Mouse (Mus musculus) kidney, postnatal 10 days (tissue): ENCODE measurements around the gene Tmem120a.

Experiments
- DNase-seq: peaks from one replicate; pipeline ENCODE4 v3.0.0; 2021; ENCODE audit warnings: mixed read lengths

Tmem120a gene

DNA sequence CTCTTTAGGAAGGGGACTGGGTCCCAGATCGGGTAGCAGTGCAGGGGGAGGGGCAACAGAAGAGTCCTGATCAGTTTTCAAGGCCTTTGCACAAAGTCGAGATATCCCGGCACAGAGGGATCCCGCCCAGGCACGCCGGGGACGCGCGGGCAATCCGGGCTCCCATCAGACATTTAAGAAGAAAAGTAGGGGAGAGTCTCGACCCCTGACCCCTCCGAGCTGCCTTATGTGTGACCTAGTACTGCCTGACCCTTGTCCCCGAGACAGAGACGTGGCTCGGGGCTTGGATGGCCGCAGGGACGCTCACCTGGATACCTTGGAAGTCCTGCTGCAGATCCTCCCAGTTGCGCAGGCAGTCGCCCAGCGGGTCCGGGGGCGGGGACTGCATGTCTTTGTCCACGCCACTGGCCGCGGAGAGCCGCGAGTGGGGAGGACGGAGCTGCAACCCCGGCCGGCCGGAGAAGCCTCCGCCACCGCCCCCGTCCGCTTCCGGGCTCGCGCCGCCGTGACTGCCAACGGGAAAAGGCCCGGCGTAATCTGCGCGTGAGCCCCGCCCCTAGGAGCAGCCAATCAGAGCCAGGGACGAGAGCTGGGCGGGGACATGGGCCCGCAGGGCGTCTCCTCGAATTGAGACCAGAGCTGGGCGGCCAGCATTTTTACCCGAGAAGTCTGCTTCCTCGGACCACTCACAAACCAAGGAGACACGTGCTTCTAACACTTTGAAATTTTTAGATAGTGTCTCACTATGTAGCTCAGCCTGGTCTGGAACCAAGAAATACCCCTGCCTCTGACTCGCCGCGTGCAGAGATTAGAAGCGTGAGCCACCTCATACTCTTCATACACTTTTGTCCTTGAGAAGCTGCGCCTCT is at the start of gene Tmem120a:
Gene Tmem120a (minus strand): TSS at position 708 of the 869 bp plus-strand sequence.
- peak; percentile 98 for DNase-seq

DNA sequence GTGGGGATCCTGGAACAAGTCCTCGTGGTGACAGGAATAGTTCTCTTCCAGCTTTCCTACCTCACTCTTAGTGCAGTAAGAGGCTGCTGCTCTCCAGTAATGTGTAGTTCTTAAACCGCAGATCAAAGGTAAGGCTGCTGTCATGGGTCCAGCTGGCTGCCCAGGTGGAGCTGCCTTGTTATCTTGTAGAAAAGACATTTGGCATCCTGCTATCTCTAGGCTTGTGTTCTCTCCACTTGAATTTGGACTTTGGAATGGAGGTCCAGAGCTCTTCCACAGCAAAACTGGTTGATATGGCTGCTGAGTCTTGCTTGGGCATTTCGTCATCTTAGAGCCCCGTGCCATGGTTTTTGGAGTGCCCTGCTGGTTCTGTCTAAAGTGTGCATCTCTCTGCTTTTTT is 38.7 kb upstream of the Tmem120a start:
- DNase-seq = no peak

DNA sequence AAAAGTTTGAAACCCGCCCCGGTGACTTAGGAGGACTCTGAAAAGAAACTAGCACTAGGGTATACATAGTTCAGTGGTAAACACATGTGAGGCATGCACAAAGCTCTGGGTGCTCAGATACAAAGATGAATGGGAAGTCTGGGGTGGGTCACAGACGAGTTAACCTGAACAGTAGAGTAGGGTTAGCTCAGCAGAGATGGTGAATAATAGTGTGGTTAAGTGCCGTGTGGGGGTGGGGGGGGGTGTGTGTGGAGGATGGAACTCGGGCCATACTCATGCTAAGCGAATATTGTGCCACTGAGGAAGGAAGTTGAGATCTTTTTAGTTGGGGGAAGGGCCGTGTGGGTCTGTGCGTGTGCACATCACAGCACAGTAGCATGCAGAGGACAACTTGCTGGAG is 36.1 kb upstream of the Tmem120a start:
- no peak for DNase-seq

DNA sequence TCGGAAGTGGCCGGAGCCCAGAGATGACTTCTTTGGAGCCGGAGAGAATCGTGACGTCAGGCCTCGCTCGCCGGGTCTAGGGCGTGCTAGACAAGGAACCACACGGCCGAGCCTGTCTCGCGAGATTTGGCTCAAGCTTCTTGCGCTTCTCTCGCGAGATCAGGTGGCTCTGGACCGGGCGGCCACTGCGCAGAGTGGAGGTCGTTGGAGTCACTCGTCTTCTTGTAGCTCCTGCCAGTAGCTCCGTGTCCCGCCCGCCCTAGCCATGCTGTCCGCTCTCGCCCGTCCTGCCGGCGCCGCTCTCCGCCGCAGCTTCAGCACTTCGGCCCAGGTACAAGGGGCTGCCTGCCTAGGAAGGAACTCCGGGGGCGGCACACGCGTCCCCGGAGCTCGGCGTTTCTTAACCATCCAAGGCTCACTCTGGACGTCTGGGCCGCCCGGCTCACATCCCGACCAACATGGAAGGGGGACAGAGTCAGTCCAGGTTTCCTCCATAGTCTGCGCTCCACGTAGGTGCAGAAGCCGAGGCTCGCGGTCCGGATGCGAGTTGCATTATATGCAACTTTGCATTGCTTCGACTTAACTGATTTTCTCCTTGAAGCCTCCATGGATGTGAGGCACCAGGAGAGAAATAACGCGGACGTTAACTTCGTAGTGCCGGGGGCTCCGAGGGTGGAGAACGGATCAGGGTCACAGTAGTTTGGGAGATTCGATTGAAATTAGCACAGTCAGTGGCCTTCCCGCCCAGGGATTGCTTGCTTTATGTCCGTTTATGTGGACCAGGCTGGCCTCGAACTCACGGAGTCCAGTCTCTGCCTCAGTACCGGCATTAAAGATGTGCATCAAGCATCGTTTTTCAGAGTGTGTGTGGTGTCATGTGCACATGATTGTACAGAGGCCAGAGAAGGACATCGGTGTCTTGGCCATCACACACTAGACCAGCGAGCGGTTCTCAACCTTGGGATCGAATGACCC is 34.5 kb upstream of the Tmem120a start, which contains the start of gene Mdh2:
Gene Mdh2 (plus strand): TSS at position 10 of the 975 bp plus-strand sequence.
- peak; percentile 100 for DNase-seq

DNA sequence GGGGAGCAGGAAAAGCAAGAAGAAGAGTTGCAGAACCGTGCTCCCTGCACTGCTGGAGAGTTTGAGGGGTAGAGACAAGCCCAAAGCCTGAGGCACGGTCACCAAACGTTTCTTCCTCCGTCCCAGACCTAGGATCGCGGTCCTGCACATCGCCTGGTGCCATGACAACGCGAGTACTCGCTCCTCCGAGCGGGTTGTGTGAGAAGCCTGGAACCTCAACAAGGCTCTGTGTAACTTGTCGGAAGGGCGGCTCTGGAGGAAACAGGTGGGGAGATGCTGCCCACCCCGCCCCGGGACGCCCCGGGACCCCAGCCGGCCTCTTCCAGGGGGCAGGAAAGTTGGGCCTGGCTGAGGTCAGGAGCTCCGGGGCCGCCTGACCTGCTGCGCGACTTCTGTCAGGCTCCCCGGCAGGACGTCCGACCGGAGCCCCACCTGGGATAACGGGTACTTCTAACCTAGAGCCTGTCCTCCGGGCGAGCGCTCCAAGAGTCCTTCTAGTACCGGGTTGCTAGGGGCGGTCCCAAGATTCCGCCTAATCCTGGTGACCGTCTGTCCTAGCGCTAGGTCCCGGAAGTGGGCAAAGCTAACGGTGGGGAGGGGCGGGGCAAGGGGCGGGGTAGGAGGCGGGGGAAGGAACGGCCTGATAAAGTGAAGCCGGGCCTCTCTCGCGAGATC is 33.7 kb upstream of the Tmem120a start, which contains the start of gene Styxl1:
Gene Styxl1 (minus strand): TSS at position 590 of the 675 bp plus-strand sequence.
- DNase-seq = no peak

GRCm38 (mm10) chr5:135776546-135776945 is 32.3 kb upstream of the Tmem120a start:
- DNase-seq = peak; percentile 39

DNA sequence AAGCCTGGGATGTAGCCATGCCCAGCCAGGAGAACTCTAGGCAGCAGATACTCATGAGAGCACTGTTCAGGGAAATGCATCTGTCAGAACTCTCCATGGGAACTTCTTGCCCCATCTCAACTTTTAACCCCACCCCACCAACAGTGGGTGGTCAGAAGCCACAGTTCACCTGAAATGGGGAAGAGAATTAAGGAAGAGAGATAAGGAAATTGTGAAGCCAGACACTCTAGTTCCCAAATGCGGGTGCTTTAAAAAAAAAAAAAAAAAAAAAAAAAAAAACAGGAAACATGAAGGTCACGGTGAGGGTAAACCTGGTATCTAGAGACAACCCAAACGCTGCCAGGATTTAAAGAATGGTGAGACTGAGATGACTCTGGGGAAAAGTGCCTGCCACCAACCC is 28.3 kb upstream of the Tmem120a start:
- DNase-seq = no peak

GRCm38 (mm10) chr5:135764971-135765370 is 20.7 kb upstream of the Tmem120a start:
- no peak for DNase-seq

DNA sequence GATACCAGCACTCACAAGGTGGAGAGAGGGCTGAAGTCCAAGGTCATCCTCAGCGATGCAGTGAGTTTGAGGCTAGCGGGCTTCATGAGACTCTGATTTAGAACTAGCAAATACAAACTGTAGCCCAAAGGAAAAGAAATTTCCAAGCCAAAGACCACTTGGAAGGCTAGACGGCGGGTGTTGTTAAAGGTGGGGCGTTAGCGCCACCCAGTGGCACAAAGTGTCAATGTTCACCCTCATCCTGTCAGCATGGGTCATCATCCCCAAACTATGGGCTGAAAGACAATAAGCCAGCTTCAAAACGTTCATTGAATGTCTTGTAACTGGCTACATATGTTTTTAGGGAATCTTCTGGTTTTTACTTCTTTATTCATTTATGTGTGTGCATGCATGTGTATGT is 19.3 kb upstream of the Tmem120a start:
- DNase-seq = peak; percentile 86

DNA sequence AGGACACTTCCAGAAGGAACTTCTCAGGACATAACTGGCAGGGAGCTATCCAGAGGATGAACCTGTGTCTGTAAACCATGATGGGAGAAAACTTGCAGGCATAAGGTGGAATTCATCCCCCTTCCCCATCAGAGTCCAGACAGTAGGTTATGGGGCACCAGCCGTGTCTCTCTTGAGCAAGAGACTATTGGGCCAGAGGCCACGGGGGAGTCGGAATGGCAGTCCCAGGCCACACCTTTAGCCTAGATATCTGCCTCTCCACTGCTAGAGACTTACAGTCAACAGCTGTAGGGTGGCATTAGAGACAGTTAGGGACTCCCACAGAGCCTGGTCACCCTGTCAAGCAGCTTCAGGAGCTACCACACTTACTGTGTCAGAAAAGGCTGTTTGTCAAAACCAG is 17.6 kb upstream of the Tmem120a start:
- DNase-seq = no peak

GRCm38 (mm10) chr5:135751595-135751994 is 7.3 kb upstream of the Tmem120a start:
- DNase-seq = no peak

DNA sequence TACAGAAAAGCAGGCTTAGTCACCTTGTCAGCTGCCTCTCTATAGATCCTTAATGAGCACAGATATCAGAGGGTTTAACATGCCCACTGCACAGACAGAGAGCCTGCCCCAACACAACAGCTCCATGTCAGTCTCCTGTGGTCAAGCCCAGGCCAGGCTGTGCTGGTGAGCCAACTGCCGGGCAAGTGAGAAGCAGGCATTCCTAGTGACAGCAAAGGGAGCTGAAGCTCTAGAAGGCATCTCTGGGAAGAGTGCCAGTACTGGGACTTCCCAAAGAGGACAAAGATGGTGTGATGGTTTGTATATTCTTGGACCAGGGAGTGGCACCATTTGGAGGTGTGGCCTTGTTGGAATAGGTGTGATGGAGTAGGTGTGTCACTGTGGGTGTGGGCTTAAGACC is 6.8 kb upstream of the Tmem120a start:
- no peak for DNase-seq

GRCm38 (mm10) chr5:135744742-135745141 is 494 bp upstream of the Tmem120a start:
- no peak for DNase-seq

- DNase-seq = peak; percentile 71
Observed at GRCm38 (mm10) chr5:135742941-135743740, 1.1 kb downstream of the Tmem120a start.

GRCm38 (mm10) chr5:135742156-135742555 is 2.1 kb downstream of the Tmem120a start:
- peak; percentile 67 for DNase-seq

- DNase-seq = no peak
Observed at GRCm38 (mm10) chr5:135738266-135738665, 6.0 kb downstream of the Tmem120a start.

DNA sequence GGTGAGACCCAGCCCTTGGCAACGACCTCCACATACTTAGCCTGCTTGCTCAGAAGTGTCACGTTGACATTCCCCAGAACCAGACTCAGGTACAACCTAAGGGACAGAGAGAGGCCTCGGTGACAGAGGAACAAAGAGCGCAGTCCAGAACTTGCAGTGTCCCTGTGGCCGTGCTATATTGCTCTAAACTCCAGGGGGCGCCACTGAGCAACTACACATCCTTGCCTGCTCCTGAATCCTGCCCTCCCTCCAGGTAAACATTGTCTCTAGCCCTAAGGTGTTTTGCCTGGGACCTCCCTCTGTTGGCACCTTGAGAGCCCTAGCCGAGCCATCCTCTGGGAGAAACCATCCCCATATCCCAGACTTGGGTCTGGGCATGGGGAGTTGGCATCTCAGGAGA is 7.1 kb downstream of the Tmem120a start:
- peak; percentile 24 for DNase-seq

DNA sequence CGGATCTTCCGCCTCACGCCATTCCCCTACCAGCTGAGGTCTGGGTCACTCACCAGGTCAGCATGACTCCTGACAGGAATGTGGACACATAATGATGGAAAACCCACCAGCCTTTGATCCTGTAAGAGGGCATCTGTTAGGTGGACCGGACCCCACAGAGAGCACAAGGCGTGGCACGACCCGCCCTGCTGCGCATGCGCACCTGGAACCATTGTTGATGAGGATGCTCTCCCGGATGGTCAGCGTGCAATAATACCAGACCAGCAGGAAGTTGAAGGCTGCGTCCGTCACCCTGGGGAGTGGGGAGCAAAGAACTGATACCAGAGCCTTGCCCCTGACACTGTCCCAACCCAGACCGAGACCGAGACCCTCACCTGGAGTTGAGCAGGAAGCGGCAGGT is 7.7 kb downstream of the Tmem120a start:
- DNase-seq = no peak

DNA sequence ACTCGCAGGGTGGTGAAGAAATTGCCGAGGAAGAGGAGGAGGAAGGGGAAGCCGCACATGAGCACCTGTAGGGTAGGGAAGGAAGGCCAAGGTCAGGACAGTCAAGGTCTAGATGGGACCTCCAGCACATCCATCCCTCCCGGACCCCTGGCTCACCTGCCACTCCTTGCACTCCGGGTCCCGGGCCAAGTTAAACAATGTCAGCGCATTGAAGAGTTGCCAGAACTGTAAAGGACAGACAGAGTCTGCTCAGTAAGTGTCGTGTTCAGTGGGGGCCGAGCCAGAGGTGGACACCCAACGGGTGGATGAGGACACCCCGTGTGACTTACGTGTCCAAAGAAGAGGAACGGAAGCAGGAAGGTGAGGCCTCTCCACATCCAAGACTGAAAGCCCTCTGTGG is 8.5 kb downstream of the Tmem120a start:
- peak; percentile 20 for DNase-seq

GRCm38 (mm10) chr5:135734057-135734680 is 10.1 kb downstream of the Tmem120a start:
- DNase-seq = peak; percentile 26

- DNase-seq = no peak
Observed at GRCm38 (mm10) chr5:135733071-135733470, 11.2 kb downstream of the Tmem120a start.
